Mouse (Mus musculus): ENCODE measurements around the gene Pelp1.
"Not testable (repeated sequence)": the region's sequence is repeated elsewhere in the genome, so short reads cannot be mapped to it uniquely, and the experiment has no call there.

GRCm38 (mm10) chr11:70426598-70426997 is 16.8 kb upstream of the Pelp1 start:
- TF ChIP-seq CTCF, EP300 (IDR thresholded peaks at IDR 0.05; ENCODE audit: low read depth): not testable (repeated sequence)

All from liver, embryonic 14.5 days (tissue).